Mouse (Mus musculus) midbrain, embryonic 13.5 days (tissue): ENCODE results near the gene Sez6. TPM values are rescaled to one million over a fixed set of nuclear protein-coding genes. Genes with fewer than 3 reads are reported as not detected.
A peak's percentile ranks its signal among the peaks of the same experiment; 100 is the strongest.

Source experiments
- ATAC-seq: fragments of 200-750 bp; cut with Nextera tagmentation; 2 replicates; pipeline ENCODE4 v1.8.0; 2017; ENCODE audit warnings: mild to moderate bottlenecking, moderate TSS enrichment, moderate library complexity
- H3K27ac ChIP-seq: fragments of 300-500 bp; sonication (generic); 2 replicates; pipeline ENCODE4 v1.5.1; 2015; ENCODE audit warnings: inconsistent platforms, mild to moderate bottlenecking, moderate library complexity
- H3K27me3 ChIP-seq: fragments of 300-500 bp; sonication (generic); 2 replicates; pipeline ENCODE4 v1.6.1; 2015; ENCODE audit warnings: mild to moderate bottlenecking, inconsistent platforms
- H3K36me3 ChIP-seq: fragments of 300-500 bp; sonication (generic); 2 replicates; pipeline ENCODE4 v1.6.1; 2015; ENCODE audit warnings: mild to moderate bottlenecking, inconsistent platforms
- H3K4me1 ChIP-seq: fragments of 300-500 bp; sonication (generic); replicated peaks from 2 replicates; pipeline ENCODE4 v1.6.1; 2015; ENCODE audit warnings: inconsistent platforms
- H3K4me2 ChIP-seq: fragments of 300-500 bp; sonication (generic); replicated peaks from 2 replicates; pipeline ENCODE4 v1.6.1; 2015; ENCODE audit warnings: moderate library complexity, mild to moderate bottlenecking, inconsistent platforms
- H3K4me3 ChIP-seq: fragments of 300-500 bp; sonication (generic); replicated peaks from 2 replicates; pipeline ENCODE4 v1.5.1; 2015; ENCODE audit warnings: mild to moderate bottlenecking, inconsistent platforms
- H3K9ac ChIP-seq: fragments of 300-500 bp; sonication (generic); replicated peaks from 2 replicates; pipeline ENCODE4 v1.6.1; 2015; ENCODE audit warnings: mild to moderate bottlenecking, inconsistent platforms
- H3K9me3 ChIP-seq: fragments of 300-500 bp; sonication (generic); 2 replicates; pipeline ENCODE4 v1.6.1; 2016; ENCODE audit warnings: mild to moderate bottlenecking, inconsistent platforms
- WGBS: fragments of 180-500 bp; shearing (Covaris S2); methylation state at CpG from one replicate; pipeline ENCODE4 v1.1.7; 2015; 5-methylcytosine and 5-hydroxymethylcytosine counted together
- polyA plus RNA-seq: library from polyadenylated mRNA; unstranded; fragments of >200 nt; fragmentation: Nextera tagmentation; extraction: Ambion mirVana; gene quantifications from 2 replicates; pipeline ENCODE4 v1.2.1, GENCODE M21; 2015

The Sez6 gene
- polyA plus RNA-seq, 1 experiment from 2014 or later: 118 TPM

- Histone ChIP-seq H3K9me3 (no peaks in the 10 kb centered on the region), H3K9ac (peak overlapping the region; percentile 36), H3K27ac (peak overlapping the region; percentile 84), H3K4me2 (peak overlapping the region; percentile 37), H3K4me1 (peaks cover 63% of the 10 kb centered on the region), H3K36me3 (no peaks in the 10 kb centered on the region), H3K4me3 (no peak overlapping the region), H3K27me3 (0 out of 2 replicates have a peak, but pooled peaks cover 7% of the 10 kb centered on the region)
- peak; percentile 76 for ATAC-seq
- 2% methylated on average over 9 of the region's 9 CpGs for WGBS
Measured at GRCm38 (mm10) chr11:77906747-77907174, 23.8 kb upstream of the Sez6 start.

GRCm38 (mm10) chr11:77908468-77908867 is 22.1 kb upstream of the Sez6 start:
- no peak overlapping the region for H3K9ac ChIP-seq
- no peak for ATAC-seq
- peaks cover 65% of the 10 kb centered on the region for H3K4me1 ChIP-seq
- no peaks in the 10 kb centered on the region for H3K36me3 ChIP-seq
- H3K9me3 ChIP-seq: no peaks in the 10 kb centered on the region
- H3K4me2 ChIP-seq: no peak overlapping the region
- H3K27ac ChIP-seq: no peak overlapping the region
- peaks cover 9% of the 10 kb centered on the region for H3K27me3 ChIP-seq
- 85% methylated on average over 4 of the region's 4 CpGs for WGBS
- no peak overlapping the region for H3K4me3 ChIP-seq

DNA sequence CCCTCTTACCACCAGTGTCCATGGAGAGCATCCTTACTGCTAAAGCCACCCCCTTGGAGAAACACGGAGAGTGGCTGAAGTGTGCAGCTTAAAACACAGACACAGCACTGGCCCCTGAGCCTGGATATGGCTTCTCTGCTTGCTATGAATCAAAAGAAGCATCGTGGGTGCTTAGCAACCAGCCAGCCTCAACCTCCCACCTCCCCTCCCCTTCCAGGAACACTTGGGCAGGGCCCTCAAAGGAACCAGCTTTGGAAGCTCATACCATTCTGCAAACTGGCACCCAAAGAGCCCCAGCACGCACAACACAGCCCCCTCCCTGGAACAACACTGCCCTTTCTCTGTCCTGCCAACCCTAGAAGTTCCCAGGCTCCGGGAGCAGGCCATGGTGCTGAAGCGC is 21.2 kb upstream of the Sez6 start:
- peaks cover 18% of the 10 kb centered on the region for H3K27me3 ChIP-seq
- H3K27ac ChIP-seq: peak overlapping the region; percentile 76
- no peaks in the 10 kb centered on the region for H3K9me3 ChIP-seq
- H3K4me2 ChIP-seq: peak overlapping the region; percentile 15; the same call in 1 of the 2 replicates
- H3K4me3 ChIP-seq: no peak overlapping the region
- H3K4me1 ChIP-seq: peaks cover 66% of the 10 kb centered on the region
- 32% methylated on average over 5 of the region's 5 CpGs for WGBS
- no peak overlapping the region for H3K9ac ChIP-seq
- no peaks in the 10 kb centered on the region for H3K36me3 ChIP-seq
- ATAC-seq: peak; percentile 48; the same call in 1 of the 2 replicates

DNA sequence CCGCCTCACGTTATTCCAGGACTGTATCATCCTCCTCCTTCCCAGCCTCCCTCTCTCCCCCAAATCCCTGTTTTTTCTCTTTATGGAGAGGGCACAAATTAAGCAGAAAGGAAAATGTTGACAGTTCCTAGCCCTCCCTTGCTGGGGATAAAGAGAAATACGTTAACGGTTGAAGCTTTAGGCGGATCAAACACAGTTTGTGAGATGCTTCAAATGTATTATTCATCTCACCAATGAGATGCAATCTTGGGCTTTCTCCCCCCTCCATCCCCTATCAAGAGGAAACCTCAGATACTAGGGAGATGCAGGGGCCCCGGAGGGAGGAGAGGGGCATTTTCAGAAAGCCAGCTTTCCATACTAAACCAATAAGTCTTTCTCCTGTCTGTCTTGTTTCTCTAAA is 20.8 kb upstream of the Sez6 start:
- H3K36me3 ChIP-seq: no peaks in the 10 kb centered on the region
- peaks cover 66% of the 10 kb centered on the region for H3K4me1 ChIP-seq
- H3K4me2 ChIP-seq: 0 out of 2 replicates have a peak overlapping the region, but pooled peaks have one; percentile 15
- no peaks in the 10 kb centered on the region for H3K9me3 ChIP-seq
- peaks cover 21% of the 10 kb centered on the region for H3K27me3 ChIP-seq
- WGBS: 27% methylated on average over 6 of the region's 6 CpGs
- H3K9ac ChIP-seq: no peak overlapping the region
- no peak for ATAC-seq
- peak overlapping the region; percentile 76 for H3K27ac ChIP-seq
- H3K4me3 ChIP-seq: no peak overlapping the region

DNA sequence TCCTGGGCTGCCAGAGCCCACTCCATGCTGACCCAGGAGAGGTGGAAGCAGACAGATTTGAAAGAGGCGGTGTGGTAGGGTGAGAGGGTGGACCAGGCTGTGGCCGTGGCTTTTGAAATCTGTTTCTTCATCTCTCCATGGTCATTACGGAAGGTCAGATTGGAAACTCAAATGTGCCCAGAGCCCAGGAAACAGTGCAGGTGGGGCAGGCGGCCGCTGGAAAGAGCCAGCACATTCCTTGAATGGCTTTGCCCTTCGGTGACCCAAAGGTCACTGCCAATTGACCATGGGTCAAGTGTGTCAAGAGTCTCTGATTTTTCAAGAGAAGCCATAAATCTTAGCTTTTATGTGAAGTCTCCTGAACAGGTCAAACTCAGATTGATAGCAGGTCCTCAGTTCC is 17.1 kb upstream of the Sez6 start:
- Histone ChIP-seq H3K27ac (no peak overlapping the region), H3K4me3 (no peak overlapping the region), H3K9me3 (no peaks in the 10 kb centered on the region), H3K27me3 (peaks cover 41% of the 10 kb centered on the region), H3K36me3 (no peaks in the 10 kb centered on the region), H3K4me2 (no peak overlapping the region), H3K9ac (no peak overlapping the region), H3K4me1 (peaks cover 66% of the 10 kb centered on the region)
- WGBS: 52% methylated on average over 6 of the region's 6 CpGs
- no peak for ATAC-seq

- H3K27me3 ChIP-seq: peaks cover 41% of the 10 kb centered on the region
- H3K4me2 ChIP-seq: peak overlapping the region; percentile 44
- H3K9ac ChIP-seq: peak overlapping the region; percentile 36; the same call in 1 of the 2 replicates
- peak overlapping the region; percentile 13; the same call in 1 of the 2 replicates for H3K4me3 ChIP-seq
- ATAC-seq: peak; percentile 56; the same call in 1 of the 2 replicates
- 4% methylated on average over 32 of the region's 32 CpGs for WGBS
- no peaks in the 10 kb centered on the region for H3K9me3 ChIP-seq
- H3K36me3 ChIP-seq: no peaks in the 10 kb centered on the region
- peaks cover 58% of the 10 kb centered on the region for H3K4me1 ChIP-seq
- H3K27ac ChIP-seq: peak overlapping the region; percentile 75
Measured at GRCm38 (mm10) chr11:77914598-77915260, 15.9 kb upstream of the Sez6 start.

- 0 out of 2 replicates have a peak overlapping the region, but pooled peaks have one; percentile 36 for H3K27ac ChIP-seq
- peaks cover 45% of the 10 kb centered on the region for H3K4me1 ChIP-seq
- H3K9ac ChIP-seq: no peak overlapping the region
- no peak overlapping the region for H3K4me3 ChIP-seq
- WGBS: 92% methylated on average over 4 of the region's 4 CpGs
- ATAC-seq: no peak
- H3K36me3 ChIP-seq: no peaks in the 10 kb centered on the region
- no peak overlapping the region for H3K4me2 ChIP-seq
- H3K27me3 ChIP-seq: peaks cover 46% of the 10 kb centered on the region
- H3K9me3 ChIP-seq: no peaks in the 10 kb centered on the region
Measured at GRCm38 (mm10) chr11:77916741-77917140, 13.9 kb upstream of the Sez6 start.

GRCm38 (mm10) chr11:77917166-77917565 is 13.4 kb upstream of the Sez6 start:
- no peak overlapping the region for H3K4me3 ChIP-seq
- 55% methylated on average over 10 of the region's 10 CpGs for WGBS
- H3K27me3 ChIP-seq: peaks cover 46% of the 10 kb centered on the region
- no peak overlapping the region for H3K9ac ChIP-seq
- H3K4me1 ChIP-seq: peaks cover 43% of the 10 kb centered on the region
- H3K4me2 ChIP-seq: no peak overlapping the region
- H3K9me3 ChIP-seq: no peaks in the 10 kb centered on the region
- no peak for ATAC-seq
- H3K36me3 ChIP-seq: no peaks in the 10 kb centered on the region
- H3K27ac ChIP-seq: peak overlapping the region; percentile 36; the same call in 1 of the 2 replicates

GRCm38 (mm10) chr11:77923285-77923684 is 7.3 kb upstream of the Sez6 start:
- Histone ChIP-seq H3K36me3 (no peaks in the 10 kb centered on the region), H3K27ac (no peak overlapping the region), H3K9me3 (no peaks in the 10 kb centered on the region), H3K27me3 (peaks cover 7% of the 10 kb centered on the region; the same call in 1 of the 2 replicates), H3K4me2 (no peak overlapping the region), H3K9ac (no peak overlapping the region), H3K4me3 (no peak overlapping the region), H3K4me1 (peaks cover 46% of the 10 kb centered on the region)
- no peak for ATAC-seq
- 62% methylated on average over 4 of the region's 4 CpGs for whole genome bisulfite sequencing

GRCm38 (mm10) chr11:77925836-77926657 is 4.6 kb upstream of the Sez6 start:
- Histone ChIP-seq H3K36me3 (no peaks in the 10 kb centered on the region), H3K4me1 (peaks cover 66% of the 10 kb centered on the region), H3K4me2 (peak overlapping the region; percentile 1; the same call in 1 of the 2 replicates), H3K9me3 (no peaks in the 10 kb centered on the region), H3K27ac (peak overlapping the region; percentile 73), H3K27me3 (peaks cover 18% of the 10 kb centered on the region), H3K4me3 (no peak overlapping the region), H3K9ac (no peak overlapping the region)
- WGBS: 29% methylated on average over 9 of the region's 9 CpGs
- peak; percentile 75 for ATAC-seq

- Histone ChIP-seq H3K27me3 (peaks cover 21% of the 10 kb centered on the region), H3K27ac (peak overlapping the region; percentile 73), H3K4me2 (peak overlapping the region; percentile 1; the same call in 1 of the 2 replicates), H3K36me3 (no peaks in the 10 kb centered on the region), H3K4me3 (no peak overlapping the region), H3K9ac (no peak overlapping the region), H3K4me1 (peaks cover 71% of the 10 kb centered on the region), H3K9me3 (no peaks in the 10 kb centered on the region)
- no peak for ATAC-seq
- 21% methylated on average over 9 of the region's 9 CpGs for WGBS
Measured at GRCm38 (mm10) chr11:77926666-77927065, 3.9 kb upstream of the Sez6 start.

GRCm38 (mm10) chr11:77927837-77928236 is 2.8 kb upstream of the Sez6 start:
- H3K4me3 ChIP-seq: no peak overlapping the region
- H3K9me3 ChIP-seq: no peaks in the 10 kb centered on the region
- H3K27ac ChIP-seq: no peak overlapping the region
- 66% methylated on average over 5 of the region's 5 CpGs for WGBS
- H3K4me1 ChIP-seq: peaks cover 82% of the 10 kb centered on the region
- H3K27me3 ChIP-seq: peaks cover 32% of the 10 kb centered on the region
- no peak overlapping the region for H3K9ac ChIP-seq
- no peak for ATAC-seq
- no peaks in the 10 kb centered on the region for H3K36me3 ChIP-seq
- no peak overlapping the region for H3K4me2 ChIP-seq
